Mouse (Mus musculus): Measurements from ENCODE around the gene Ext2. TPM values are rescaled to one million over a fixed set of nuclear protein-coding genes. Genes with fewer than 3 reads are reported as not detected.
A peak's percentile ranks its signal among the peaks of the same experiment; 100 is the strongest.

Ext2 gene
- polyA plus RNA-seq (2012; ENCODE audit: insufficient read depth, insufficient read length, low replicate concordance, missing spikeins): not detected in 2 replicates

DNA sequence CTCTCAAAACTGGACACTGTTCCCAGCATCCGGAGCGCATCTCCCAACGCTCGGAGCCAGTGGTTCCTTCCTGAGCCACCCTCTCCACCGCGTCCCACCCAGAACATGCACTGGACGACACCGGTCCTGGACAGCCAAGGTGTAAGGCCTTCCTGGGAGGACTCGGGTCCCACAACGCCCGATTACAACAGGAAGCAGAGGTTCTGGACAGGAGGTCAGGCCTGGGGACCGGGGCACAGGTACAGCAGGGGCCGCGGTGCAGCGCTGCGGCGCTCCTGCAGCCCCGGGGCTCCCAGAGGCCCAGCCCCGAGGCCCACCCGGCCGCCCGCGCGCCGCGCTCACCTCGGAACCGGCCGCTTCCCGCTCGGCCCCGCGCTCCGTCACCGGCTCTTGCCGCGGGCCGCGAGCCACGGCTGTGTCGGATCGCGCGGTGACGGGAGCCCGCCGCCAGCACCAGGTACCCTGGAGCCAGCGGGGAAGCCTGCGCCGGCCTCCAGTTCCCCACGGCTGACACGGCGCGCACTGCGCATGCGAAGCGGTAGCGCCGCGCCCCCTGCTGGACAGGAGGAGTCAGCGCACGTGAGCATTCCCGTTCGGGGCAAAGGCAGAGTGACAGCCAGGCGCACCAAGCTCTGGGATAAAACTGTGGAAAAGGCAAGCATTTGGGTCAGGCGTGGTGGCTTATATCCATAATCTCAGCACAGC, at the start of gene Ext2:
Gene Ext2, minus strand, starts transcription at position 524 of the 705 bp plus-strand sequence.
- 18% methylated on average over 66 of the region's 66 CpGs for WGBS
- peak; percentile 84 for TF ChIP-seq POLR2A (IDR thresholded peaks at IDR 0.05; ENCODE audit: insufficient read depth, low read depth, low read length)
- TF ChIP-seq CTCF (IDR thresholded peaks at IDR 0.05; ENCODE audit: insufficient read depth, low read depth, low read length): peak; percentile 98
- Histone ChIP-seq H3K4me3 (ENCODE audit: insufficient read depth, low read depth, low read length) (peak within 1 kb of the TSS; percentile 92), H3K4me1 (ENCODE audit: control insufficient read depth, insufficient read depth, low read length) (peaks cover 15% of the 10 kb centered on the region), H3K27ac (ENCODE audit: insufficient read depth, low read depth, low read length) (no peak within 1 kb of the TSS)

DNA sequence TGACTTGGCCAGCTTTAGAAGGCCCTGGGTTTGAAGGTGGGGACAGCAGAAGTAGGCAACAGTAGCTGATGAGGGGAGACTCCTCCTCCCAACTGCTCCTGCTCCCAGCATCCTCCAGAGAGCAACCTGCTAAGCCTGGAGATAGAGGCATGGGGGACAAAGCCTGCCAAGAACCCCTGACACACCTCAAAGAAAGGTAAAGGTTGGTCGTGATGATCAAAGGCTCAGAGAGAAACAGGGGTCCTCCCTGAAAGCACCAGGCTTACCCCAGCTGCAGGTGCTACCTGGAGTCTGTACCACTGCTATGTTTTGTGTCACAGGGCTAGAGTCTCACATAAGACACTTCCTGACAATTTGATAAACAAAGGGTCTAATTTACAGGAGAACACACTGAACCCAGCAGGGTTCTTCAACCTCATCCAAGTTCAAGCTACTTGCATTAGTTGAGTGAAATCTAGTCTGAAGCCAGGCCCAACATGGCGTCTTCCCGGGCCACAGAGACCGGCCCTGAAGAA, 49.1 kb upstream of the Ext2 start:
- WGBS: 96% methylated on average over 4 of the region's 4 CpGs

DNA sequence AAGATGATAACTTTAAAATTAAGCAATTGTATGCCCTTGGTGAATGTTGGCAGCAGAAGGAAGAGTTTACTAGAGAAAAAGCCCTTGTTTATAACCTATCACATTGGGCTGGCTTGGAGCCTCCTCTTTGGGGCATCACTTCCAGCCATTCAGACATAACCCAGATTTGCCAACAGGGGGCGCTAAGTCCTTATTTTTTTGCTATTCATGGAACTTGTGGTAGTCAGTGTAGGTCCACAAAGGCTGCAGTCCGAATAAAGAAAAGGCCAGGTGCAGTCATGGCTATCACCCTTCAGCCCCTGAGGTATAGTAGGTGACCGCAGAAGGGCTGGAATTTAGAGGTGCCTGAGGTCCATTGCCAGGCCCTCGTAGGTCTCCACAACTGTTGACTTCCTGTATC, 48.5 kb upstream of the Ext2 start:
- TF ChIP-seq POLR2A (IDR thresholded peaks at IDR 0.05; ENCODE audit: insufficient read depth, low read depth, low read length): no peak
- TF ChIP-seq CTCF (IDR thresholded peaks at IDR 0.05; ENCODE audit: insufficient read depth, low read depth, low read length): no peak
- 39% methylated on average over 4 of the region's 4 CpGs for WGBS

More for the DNA sequence above, 49.1 kb upstream of the Ext2 start:
- Histone ChIP-seq H3K4me3 (ENCODE audit: insufficient read depth, low read depth, low read length) (no peak overlapping the region), H3K4me1 (ENCODE audit: control insufficient read depth, insufficient read depth, low read length) (peaks cover 12% of the 10 kb centered on the region), H3K27ac (ENCODE audit: insufficient read depth, low read depth, low read length) (no peak overlapping the region)
- TF ChIP-seq POLR2A (IDR thresholded peaks at IDR 0.05; ENCODE audit: insufficient read depth, low read depth, low read length): no peak
- TF ChIP-seq CTCF (IDR thresholded peaks at IDR 0.05; ENCODE audit: insufficient read depth, low read depth, low read length): no peak

DNA sequence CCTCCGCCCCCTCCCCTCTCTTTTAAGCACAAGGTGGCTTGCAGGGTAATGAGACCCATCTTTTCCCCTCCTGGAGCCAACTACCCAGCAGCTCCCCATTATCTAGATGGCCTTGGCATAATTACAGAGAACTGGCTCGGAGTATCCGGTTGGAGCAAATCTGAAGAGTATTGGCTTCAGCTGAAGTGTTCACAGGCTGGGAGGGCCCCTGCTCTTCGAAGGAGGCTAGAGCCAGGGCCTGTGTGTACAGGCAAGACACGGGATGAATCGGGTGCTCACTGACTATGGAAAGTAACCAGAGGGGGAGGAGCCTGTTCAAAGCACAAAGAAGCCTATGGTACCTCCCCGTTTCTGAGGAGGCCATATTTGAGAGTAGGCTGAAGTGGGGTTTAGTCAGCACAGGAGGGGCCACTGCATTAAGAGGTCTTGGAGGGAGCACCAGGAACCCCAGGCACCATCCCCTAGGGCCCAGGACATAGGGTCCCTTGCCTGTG, 46.8 kb upstream of the Ext2 start, which contains the start of gene Accsl:
Gene Accsl, minus strand, starts transcription at position 51 of the 494 bp plus-strand sequence.
- WGBS: 55% methylated on average over 7 of the region's 7 CpGs
- Histone ChIP-seq H3K4me3 (ENCODE audit: insufficient read depth, low read depth, low read length) (no peak within 1 kb of the TSS), H3K27ac (ENCODE audit: insufficient read depth, low read depth, low read length) (no peak within 1 kb of the TSS), H3K4me1 (ENCODE audit: control insufficient read depth, insufficient read depth, low read length) (peaks cover 10% of the 10 kb centered on the region)
- TF ChIP-seq POLR2A (IDR thresholded peaks at IDR 0.05; ENCODE audit: insufficient read depth, low read depth, low read length): no peak
- no peak for TF ChIP-seq CTCF (IDR thresholded peaks at IDR 0.05; ENCODE audit: insufficient read depth, low read depth, low read length)

More for the DNA sequence above, 48.5 kb upstream of the Ext2 start:
- no peak overlapping the region for H3K4me3 ChIP-seq (ENCODE audit: insufficient read depth, low read depth, low read length)
- H3K4me1 ChIP-seq (ENCODE audit: control insufficient read depth, insufficient read depth, low read length): peaks cover 12% of the 10 kb centered on the region
- no peak overlapping the region for H3K27ac ChIP-seq (ENCODE audit: insufficient read depth, low read depth, low read length)

DNA sequence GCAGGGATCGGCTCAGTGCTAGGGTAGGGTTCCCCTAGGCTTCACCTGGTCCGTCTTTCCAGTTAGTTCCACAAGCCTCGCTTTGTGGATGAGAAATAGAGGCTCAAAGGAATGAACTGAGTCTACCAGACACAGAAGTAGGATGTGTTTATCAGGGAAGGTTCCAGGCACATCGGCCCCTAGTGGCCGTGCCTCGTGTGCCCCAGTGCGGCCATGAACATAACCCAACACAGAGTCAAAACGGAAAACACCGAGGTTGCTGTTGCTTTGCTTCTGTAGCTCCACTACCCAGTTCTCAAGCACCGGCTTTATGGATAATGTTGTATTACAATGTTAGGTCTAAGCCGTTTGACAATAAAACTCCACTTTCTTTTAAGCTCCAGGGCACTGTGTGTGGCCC, 46.2 kb upstream of the Ext2 start:
- 89% methylated on average over 11 of the region's 11 CpGs for WGBS
- Histone ChIP-seq H3K4me1 (ENCODE audit: control insufficient read depth, insufficient read depth, low read length) (peaks cover 7% of the 10 kb centered on the region; the same call in 1 of the 2 replicates), H3K27ac (ENCODE audit: insufficient read depth, low read depth, low read length) (no peak overlapping the region), H3K4me3 (ENCODE audit: insufficient read depth, low read depth, low read length) (no peak overlapping the region)
- no peak for TF ChIP-seq CTCF (IDR thresholded peaks at IDR 0.05; ENCODE audit: insufficient read depth, low read depth, low read length)
- TF ChIP-seq POLR2A (IDR thresholded peaks at IDR 0.05; ENCODE audit: insufficient read depth, low read depth, low read length): no peak

DNA sequence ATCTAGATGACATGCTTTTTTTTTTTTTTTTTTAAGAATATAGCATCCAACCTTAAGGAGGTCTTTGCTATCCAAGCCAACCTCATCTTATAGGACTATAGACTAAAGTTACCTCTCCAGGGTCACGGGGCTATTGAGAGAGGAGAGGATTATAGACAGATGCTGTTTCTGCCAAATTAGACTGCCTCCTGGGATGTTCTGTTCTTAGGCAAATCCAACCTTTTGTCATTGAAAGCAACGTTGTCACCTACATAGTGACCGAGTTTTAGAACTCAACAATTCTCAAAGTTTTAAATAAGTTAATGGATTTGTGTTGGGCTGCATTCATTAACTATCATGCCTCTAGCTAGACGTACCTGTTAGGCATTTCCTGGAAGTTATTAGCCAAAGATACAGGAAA, 40.9 kb upstream of the Ext2 start:
- TF ChIP-seq POLR2A (IDR thresholded peaks at IDR 0.05; ENCODE audit: insufficient read depth, low read depth, low read length): no peak
- 74% methylated on average over 4 of the region's 4 CpGs for WGBS
- no peak overlapping the region for H3K27ac ChIP-seq (ENCODE audit: insufficient read depth, low read depth, low read length)
- H3K4me1 ChIP-seq (ENCODE audit: control insufficient read depth, insufficient read depth, low read length): no peaks in the 10 kb centered on the region
- H3K4me3 ChIP-seq (ENCODE audit: insufficient read depth, low read depth, low read length): no peak overlapping the region

DNA sequence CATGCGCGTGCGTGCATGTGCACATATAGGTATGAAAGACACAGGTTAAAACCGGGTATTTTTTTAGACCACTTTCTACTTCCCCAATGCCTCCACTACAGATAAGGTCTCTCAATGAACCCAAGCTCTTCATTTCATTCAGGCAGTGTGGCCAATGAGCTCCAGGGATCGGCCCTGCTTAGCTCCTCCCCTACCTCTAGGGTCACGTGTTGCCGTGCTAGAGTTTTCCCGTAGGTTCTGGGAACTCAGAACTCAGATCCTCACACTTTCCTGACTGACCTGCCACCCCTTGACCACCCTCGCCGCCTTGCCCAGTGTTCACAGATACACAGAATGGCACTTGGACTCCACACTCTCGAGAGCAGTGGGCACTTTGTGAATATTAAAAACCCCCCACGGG, 36.5 kb upstream of the Ext2 start:
- WGBS: 72% methylated on average over 12 of the region's 12 CpGs

DNA sequence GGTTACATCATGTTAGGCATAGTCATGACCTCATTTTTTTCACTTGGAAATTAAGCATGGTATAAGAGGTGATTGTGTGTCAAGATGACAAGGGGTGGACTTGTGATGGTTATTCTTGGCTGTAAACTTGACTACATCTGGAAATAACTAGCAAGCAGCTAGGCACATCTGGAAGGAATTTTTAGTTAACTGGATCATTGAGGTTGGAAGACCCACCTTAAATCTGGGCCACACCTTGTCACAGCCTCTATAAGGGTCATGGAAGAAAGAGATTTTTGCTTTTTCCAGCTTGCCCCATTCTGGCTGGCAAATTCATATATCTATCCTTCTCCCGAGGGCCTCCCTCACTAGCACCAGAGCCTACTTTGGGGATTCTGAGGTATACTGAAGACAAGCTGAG, 28.9 kb upstream of the Ext2 start:
- H3K4me1 ChIP-seq (ENCODE audit: control insufficient read depth, insufficient read depth, low read length): 0 out of 2 replicates have a peak, but pooled peaks cover 3% of the 10 kb centered on the region
- WGBS: 94% methylated on average over 1 of the region's 1 CpGs
- no peak overlapping the region for H3K4me3 ChIP-seq (ENCODE audit: insufficient read depth, low read depth, low read length)
- TF ChIP-seq CTCF (IDR thresholded peaks at IDR 0.05; ENCODE audit: insufficient read depth, low read depth, low read length) (no peak), POLR2A (IDR thresholded peaks at IDR 0.05; ENCODE audit: insufficient read depth, low read depth, low read length) (no peak)
- no peak overlapping the region for H3K27ac ChIP-seq (ENCODE audit: insufficient read depth, low read depth, low read length)

More for the DNA sequence above, 36.5 kb upstream of the Ext2 start:
- no peak for TF ChIP-seq CTCF (IDR thresholded peaks at IDR 0.05; ENCODE audit: insufficient read depth, low read depth, low read length)
- TF ChIP-seq POLR2A (IDR thresholded peaks at IDR 0.05; ENCODE audit: insufficient read depth, low read depth, low read length): no peak
- Histone ChIP-seq H3K4me3 (ENCODE audit: insufficient read depth, low read depth, low read length) (no peak overlapping the region), H3K4me1 (ENCODE audit: control insufficient read depth, insufficient read depth, low read length) (no peaks in the 10 kb centered on the region), H3K27ac (ENCODE audit: insufficient read depth, low read depth, low read length) (no peak overlapping the region)

DNA sequence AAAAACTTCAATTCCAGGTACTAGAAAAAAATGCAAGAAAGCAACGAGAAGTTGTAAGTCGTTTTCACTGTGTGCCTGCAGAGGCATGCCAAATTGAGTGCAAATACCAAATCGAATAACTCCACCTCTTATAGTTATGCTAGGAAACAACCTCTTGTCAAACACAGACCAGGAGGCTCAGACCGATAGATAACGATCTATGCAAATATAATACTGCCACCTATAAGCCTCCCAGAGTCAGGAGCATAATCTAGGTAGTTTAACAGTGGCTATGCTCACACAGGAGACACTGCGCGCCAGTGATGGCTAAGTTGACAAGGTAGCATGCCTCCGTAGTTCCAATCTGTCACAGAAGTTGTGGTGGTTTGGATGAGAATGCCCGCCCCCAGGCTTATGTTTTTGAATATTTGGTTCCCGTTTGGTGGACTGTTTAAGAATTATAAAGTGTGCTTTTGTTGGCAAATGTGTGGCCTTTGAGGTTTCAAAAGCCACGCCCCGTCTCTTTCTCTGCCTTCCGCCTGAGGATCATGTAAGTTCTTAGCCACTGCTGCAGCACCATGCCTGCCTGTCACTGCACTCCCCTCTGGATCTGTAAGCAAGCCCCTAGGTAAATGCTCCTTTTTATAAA, 28.1 kb upstream of the Ext2 start:
- H3K27ac ChIP-seq (ENCODE audit: insufficient read depth, low read depth, low read length): no peak overlapping the region
- no peak overlapping the region for H3K4me3 ChIP-seq (ENCODE audit: insufficient read depth, low read depth, low read length)
- WGBS: 44% methylated on average over 13 of the region's 13 CpGs
- no peak for TF ChIP-seq POLR2A (IDR thresholded peaks at IDR 0.05; ENCODE audit: insufficient read depth, low read depth, low read length)
- no peak for TF ChIP-seq CTCF (IDR thresholded peaks at IDR 0.05; ENCODE audit: insufficient read depth, low read depth, low read length)
- 0 out of 2 replicates have a peak, but pooled peaks cover 3% of the 10 kb centered on the region for H3K4me1 ChIP-seq (ENCODE audit: control insufficient read depth, insufficient read depth, low read length)

Data from olfactory bulb, adult 2 months (tissue).